Comparison of ENCODE assay signal across 20 mouse cellular contexts in genomic region chrX:52455074-52455588, GRCm38 (mm10).
DNase-seq lines count a peak whose midpoint lies in the region; ATAC-seq lines count a peak whose summit lies in the region.
"Had no signal": no experiment of that assay in that cellular context is flagged by ENCODE, and none has a peak within 500 bp of the region (broad histone marks: within the 10 kb centered on the region; RNA-seq: fewer than 3 reads in every experiment).

No protein-coding gene starts in this region.

- H3K4me3 ChIP-seq in heart, embryonic 15.5 days = no peak overlapping the region
- no peak overlapping the region for H3K4me3 ChIP-seq in limb, embryonic 11.5 days (ENCODE audit: low read depth, low read length)
- no peak overlapping the region for H3K4me3 ChIP-seq in limb, embryonic 10.5 days
- H3K4me3 ChIP-seq in limb, embryonic 13.5 days = no peak overlapping the region
- H3K4me3 ChIP-seq: left cerebral cortex, adult 2 months; megakaryocyte, embryonic 14.5 days; midbrain, embryonic 15.5 days had no signal

- H3K36me3 ChIP-seq in heart, embryonic 15.5 days = no peaks in the 10 kb centered on the region
- H3K36me3 ChIP-seq in limb, embryonic 11.5 days (ENCODE audit: control insufficient read depth, insufficient read depth, low read length) = no peaks in the 10 kb centered on the region
- peaks cover 15% of the 10 kb centered on the region for H3K36me3 ChIP-seq in limb, embryonic 10.5 days
- no peaks in the 10 kb centered on the region for H3K36me3 ChIP-seq in limb, embryonic 13.5 days
- H3K36me3 ChIP-seq: midbrain, embryonic 15.5 days had no signal

- no peaks in the 10 kb centered on the region for H3K27me3 ChIP-seq in heart, embryonic 15.5 days
- no peaks in the 10 kb centered on the region for H3K27me3 ChIP-seq in limb, embryonic 11.5 days (ENCODE audit: control insufficient read depth, insufficient read depth, low read length)
- H3K27me3 ChIP-seq in limb, embryonic 10.5 days (ENCODE audit: low read depth, poor library complexity, severe bottlenecking) = peaks cover 15% of the 10 kb centered on the region; the same call in 1 of the 2 replicates
- no peaks in the 10 kb centered on the region for H3K27me3 ChIP-seq in limb, embryonic 13.5 days

- H3K4me1 ChIP-seq in heart, embryonic 15.5 days (replicated peaks) = peaks cover 12% of the 10 kb centered on the region; the same call in 1 of the 2 replicates
- H3K4me1 ChIP-seq in limb, embryonic 11.5 days (ENCODE audit: control insufficient read depth, insufficient read depth, low read length) = peaks cover 12% of the 10 kb centered on the region; the same call in 1 of the 2 replicates
- peaks cover 46% of the 10 kb centered on the region for H3K4me1 ChIP-seq in limb, embryonic 10.5 days
- peaks cover 31% of the 10 kb centered on the region for H3K4me1 ChIP-seq in limb, embryonic 13.5 days
- H3K4me1 ChIP-seq: megakaryocyte, embryonic 14.5 days; midbrain, embryonic 15.5 days had no signal

- ATAC-seq in heart, embryonic 15.5 days (replicated peaks; ENCODE audit: insufficient number of reproducible peaks, insufficient read depth, low FRiP score, low read depth) = no peak
- peak; percentile 60; the same call in 1 of the 2 replicates for ATAC-seq in limb, embryonic 11.5 days (ENCODE audit: insufficient number of reproducible peaks, low FRiP score, low TSS enrichment, low read depth)
- ATAC-seq in limb, embryonic 13.5 days (ENCODE audit: low FRiP score, low read depth) = peak; percentile 85; the same call in 1 of the 2 replicates
- ATAC-seq: liver, postnatal 0 days; midbrain, embryonic 15.5 days had no signal

- intact Hi-C loops in heart, postnatal 14 days (cut with DNase I) = loop anchor here (10.0 kb wide), 2 partner anchors 240 to 480 kb away; no protein-coding TSS in a partner anchor

- H3K4me2 ChIP-seq in heart, embryonic 15.5 days = no peak overlapping the region
- no peak overlapping the region for H3K4me2 ChIP-seq in limb, embryonic 11.5 days (ENCODE audit: low read depth, severe bottlenecking)
- peak overlapping the region; percentile 25 for H3K4me2 ChIP-seq in limb, embryonic 13.5 days (replicated peaks)
- H3K4me2 ChIP-seq: midbrain, embryonic 15.5 days had no signal

- 23% methylated on average over 5 of the region's 5 CpGs for WGBS in heart, embryonic 15.5 days
- WGBS in limb, embryonic 11.5 days = 32% methylated on average over 5 of the region's 5 CpGs
- WGBS in limb, embryonic 10.5 days = 32% methylated on average over 5 of the region's 5 CpGs
- WGBS in limb, embryonic 13.5 days = 15% methylated on average over 5 of the region's 5 CpGs

- no peaks in the 10 kb centered on the region for H3K9me3 ChIP-seq in heart, embryonic 15.5 days (replicated peaks)
- H3K9me3 ChIP-seq in limb, embryonic 11.5 days (ENCODE audit: control insufficient read depth, low read length) = no peaks in the 10 kb centered on the region
- no peaks in the 10 kb centered on the region for H3K9me3 ChIP-seq in limb, embryonic 10.5 days (replicated peaks)
- H3K9me3 ChIP-seq in limb, embryonic 13.5 days = no peaks in the 10 kb centered on the region
- H3K9me3 ChIP-seq: megakaryocyte, embryonic 14.5 days; midbrain, embryonic 15.5 days had no signal

- H3K27ac ChIP-seq in heart, embryonic 15.5 days = peak overlapping the region; percentile 61
- H3K27ac ChIP-seq in limb, embryonic 11.5 days (replicated peaks; ENCODE audit: low read depth, low read length) = peak overlapping the region; percentile 55; the same call in 1 of the 2 replicates
- H3K27ac ChIP-seq in limb, embryonic 10.5 days = no peak overlapping the region
- H3K27ac ChIP-seq in limb, embryonic 13.5 days = peak overlapping the region; percentile 74
- H3K27ac ChIP-seq: left cerebral cortex, adult 2 months; midbrain, embryonic 15.5 days had no signal

- peak; percentile 13 for DNase-seq in embryo, embryonic 11 days
- DNase-seq in embryo, embryonic 10.5 days (ENCODE audit: low spot score) = no peak
- DNase-seq in heart, postnatal 14 days = no peak
- peak; percentile 26 for DNase-seq in limb, embryonic 11.5 days (ENCODE audit: low spot score)
- DNase-seq in limb, embryonic 10.5 days (ENCODE audit: low spot score) = no peak
- DNase-seq in layer of hippocampus, postnatal 36 days = no peak
- DNase-seq: adrenal gland, adult 2 months; cerebellum, adult 11 months; cerebellum, postnatal 25 days; gastrocnemius, postnatal 10 days; kidney, postnatal 14 days; liver; liver, postnatal 0 days; right cerebral cortex, postnatal 4 days; thymus, adult 18-20 months had no signal

- H3K9ac ChIP-seq in heart, embryonic 15.5 days = no peak overlapping the region
- H3K9ac ChIP-seq in limb, embryonic 11.5 days (ENCODE audit: low read length) = no peak overlapping the region
- no peak overlapping the region for H3K9ac ChIP-seq in limb, embryonic 13.5 days
- H3K9ac ChIP-seq: liver, postnatal 0 days; midbrain, embryonic 15.5 days had no signal

Comparison
In these comparisons a context has a peak if more than half of its experiments do, and no peak if none do; other contexts are left out.
1. DNase-seq: peak in embryo, embryonic 11 days (single experiment) and limb, embryonic 11.5 days (single experiment); none in embryo, embryonic 10.5 days (single experiment), heart, postnatal 14 days (0 of 2), limb, embryonic 10.5 days (single experiment) and layer of hippocampus, postnatal 36 days (0 of 2).